Mouse (Mus musculus) heart, embryonic 14.5 days (tissue): Measurements from ENCODE around the gene Spast. TPM values are rescaled to one million over a fixed set of nuclear protein-coding genes. Genes with fewer than 3 reads are reported as not detected.

Experiments used
- ATAC-seq: fragments of 200-750 bp; cut with Nextera tagmentation; 2 replicates; pipeline ENCODE4 v1.8.0; 2017; ENCODE audit warnings: low read depth, moderate TSS enrichment; ENCODE audit not compliant: insufficient number of reproducible peaks, insufficient read depth, low FRiP score
- H3K27ac ChIP-seq, 2 experiments: fragments of 200-500 bp in 1 of 2; fragments of 300-500 bp in 1 of 2; sonication (generic) in 1 of 2; replicated peaks in 1 of 2; 2 replicates each; pipeline ENCODE4 v1.5.1; 2012 to 2014; ENCODE audit warnings: low read depth in 2 of 2, low read length in 2 of 2, control low read depth in 1 of 2, mild to moderate bottlenecking in 1 of 2, mixed read lengths in 1 of 2; ENCODE audit not compliant: control insufficient read depth in 1 of 2, insufficient read depth in 1 of 2
- H3K27me3 ChIP-seq: fragments of 300-500 bp; sonication (generic); 2 replicates; pipeline ENCODE4 v1.6.1; 2014; ENCODE audit warnings: mild to moderate bottlenecking, low read length, control low read depth; ENCODE audit not compliant: control insufficient read depth, insufficient read depth
- H3K36me3 ChIP-seq: fragments of 300-500 bp; sonication (generic); 2 replicates; pipeline ENCODE4 v1.6.1; 2014; ENCODE audit warnings: mild to moderate bottlenecking, control low read depth, low read length, mixed read lengths; ENCODE audit not compliant: control insufficient read depth, insufficient read depth
- H3K4me1 ChIP-seq, 2 experiments: fragments of 200-500 bp in 1 of 2; fragments of 300-500 bp in 1 of 2; sonication (generic) in 1 of 2; 2 replicates each; pipeline ENCODE4 v1.6.1; 2012 to 2014; ENCODE audit warnings: low read length in 2 of 2, control low read depth in 1 of 2, mixed read lengths in 1 of 2; ENCODE audit not compliant: control insufficient read depth in 2 of 2, insufficient read depth in 2 of 2
- H3K4me2 ChIP-seq: fragments of 300-500 bp; sonication (generic); 2 replicates; pipeline ENCODE4 v1.6.1; 2014; ENCODE audit warnings: mild to moderate bottlenecking, low read length
- H3K4me3 ChIP-seq, 2 experiments: fragments of 200-500 bp in 1 of 2; fragments of 300-500 bp in 1 of 2; sonication (generic) in 1 of 2; 2 replicates each; pipeline ENCODE4 v1.5.1; 2012 to 2014; ENCODE audit warnings: low read length in 2 of 2, mild to moderate bottlenecking in 2 of 2, control low read depth in 1 of 2, low read depth in 1 of 2, moderate library complexity in 1 of 2; ENCODE audit not compliant: control insufficient read depth in 1 of 2, insufficient read depth in 1 of 2
- H3K9ac ChIP-seq: fragments of 300-500 bp; sonication (generic); 2 replicates; pipeline ENCODE4 v1.6.1; 2014; ENCODE audit warnings: mild to moderate bottlenecking, low read length
- H3K9me3 ChIP-seq: fragments of 300-500 bp; sonication (generic); 2 replicates; pipeline ENCODE4 v1.6.1; 2016; ENCODE audit warnings: low read length, control low read depth; ENCODE audit not compliant: control insufficient read depth
- WGBS: fragments of 180-500 bp; shearing (Covaris S2); extraction: QIAGEN DNeasy Blood & Tissue Kit; methylation state at CpG from one replicate; pipeline ENCODE4 v1.1.7; 2014; 5-methylcytosine and 5-hydroxymethylcytosine counted together
- polyA plus RNA-seq: library from polyadenylated mRNA; unstranded; fragments of >200 nt; fragmentation: Nextera tagmentation; extraction: Ambion mirVana; gene quantifications from 2 replicates; pipeline ENCODE4 v1.2.1, GENCODE M21; 2014

Spast gene
- polyA plus RNA-seq, 1 experiment from 2014 or later, result 21.4 TPM

DNA sequence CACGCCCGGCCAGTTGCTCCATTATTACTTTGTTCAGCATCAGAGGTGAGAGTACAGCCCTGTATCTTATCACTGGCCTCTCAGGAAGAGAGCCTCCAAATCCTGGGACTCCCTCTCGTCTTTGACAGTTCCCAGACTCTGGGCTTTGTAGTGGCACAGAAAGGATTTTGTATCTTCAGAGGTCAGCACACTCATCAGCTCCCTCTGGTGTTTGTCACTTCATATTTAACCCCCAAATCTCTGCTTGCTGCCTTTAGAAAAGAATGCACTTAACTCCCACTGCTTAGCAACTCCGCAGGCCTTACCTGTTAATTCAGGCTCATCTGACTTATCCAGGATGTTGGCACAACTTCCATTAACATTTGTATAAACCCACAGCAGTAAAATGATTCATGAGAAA is 70.9 kb downstream of the Spast start:
- WGBS, result 29% methylated on average over 4 of the region's 4 CpGs
- Histone ChIP-seq H3K9me3 (no peaks in the 10 kb centered on the region), H3K4me1 (no peaks in the 10 kb centered on the region; a peak in 1 of 4 replicates), H3K4me2 (no peak overlapping the region), H3K36me3 (peaks cover 86% of the 10 kb centered on the region), H3K27me3 (no peaks in the 10 kb centered on the region), H3K4me3 (no peak overlapping the region), H3K27ac (no peak overlapping the region), H3K9ac (no peak overlapping the region)
- no peak for ATAC-seq

DNA sequence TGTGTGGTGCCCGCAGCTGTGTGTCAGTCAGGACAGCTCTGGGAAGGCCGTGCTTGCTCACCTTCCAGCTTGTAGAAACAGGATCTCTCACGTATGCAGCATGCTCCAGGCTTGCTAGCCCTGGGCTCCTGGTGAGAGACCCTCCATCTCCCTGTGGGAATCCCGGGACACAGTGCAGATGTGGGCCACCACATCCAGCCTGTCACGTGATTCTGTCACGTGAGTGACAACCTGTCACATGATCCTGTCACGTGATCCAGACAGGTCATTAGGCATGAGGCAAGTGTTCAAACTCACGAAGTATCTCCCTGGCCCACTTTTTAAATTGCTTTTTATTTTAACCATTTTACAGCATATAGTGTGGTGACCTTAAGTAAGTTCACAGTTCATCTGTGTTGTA is 74.5 kb downstream of the Spast start:
- Histone ChIP-seq H3K36me3 (peaks cover 92% of the 10 kb centered on the region), H3K4me1 (no peaks in the 10 kb centered on the region; a peak in 1 of 4 replicates), H3K9ac (no peak overlapping the region), H3K4me2 (no peak overlapping the region), H3K27me3 (no peaks in the 10 kb centered on the region), H3K4me3 (no peak overlapping the region), H3K9me3 (no peaks in the 10 kb centered on the region), H3K27ac (no peak overlapping the region)
- WGBS, result 89% methylated on average over 8 of the region's 8 CpGs
- no peak for ATAC-seq

DNA sequence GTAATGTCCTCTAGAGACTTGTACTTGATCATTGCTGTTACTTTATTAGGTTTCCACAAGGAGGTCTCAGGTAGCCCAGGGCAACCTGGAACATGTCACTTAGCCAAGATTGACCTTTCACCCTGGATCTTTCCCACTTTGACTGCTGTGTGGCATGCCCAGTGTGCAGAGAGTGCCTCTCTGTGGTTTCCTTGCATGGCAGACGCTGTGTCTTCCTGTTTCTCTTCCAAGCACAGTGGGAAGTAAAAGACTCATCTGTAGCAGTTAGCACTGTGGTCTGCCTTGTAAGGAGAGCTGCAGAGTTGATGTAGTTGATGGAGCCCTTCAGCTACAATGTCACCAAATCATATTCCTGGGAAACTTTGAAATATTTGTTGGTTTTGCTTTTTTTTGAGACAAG is 75.9 kb downstream of the Spast start:
- Histone ChIP-seq H3K9ac (no peak overlapping the region), H3K4me1 (no peaks in the 10 kb centered on the region), H3K9me3 (no peaks in the 10 kb centered on the region), H3K36me3 (peaks cover 91% of the 10 kb centered on the region), H3K27me3 (no peaks in the 10 kb centered on the region), H3K27ac (no peak overlapping the region), H3K4me2 (no peak overlapping the region), H3K4me3 (no peak overlapping the region)
- no peak for ATAC-seq
- WGBS, result 72% methylated on average over 1 of the region's 1 CpGs

DNA sequence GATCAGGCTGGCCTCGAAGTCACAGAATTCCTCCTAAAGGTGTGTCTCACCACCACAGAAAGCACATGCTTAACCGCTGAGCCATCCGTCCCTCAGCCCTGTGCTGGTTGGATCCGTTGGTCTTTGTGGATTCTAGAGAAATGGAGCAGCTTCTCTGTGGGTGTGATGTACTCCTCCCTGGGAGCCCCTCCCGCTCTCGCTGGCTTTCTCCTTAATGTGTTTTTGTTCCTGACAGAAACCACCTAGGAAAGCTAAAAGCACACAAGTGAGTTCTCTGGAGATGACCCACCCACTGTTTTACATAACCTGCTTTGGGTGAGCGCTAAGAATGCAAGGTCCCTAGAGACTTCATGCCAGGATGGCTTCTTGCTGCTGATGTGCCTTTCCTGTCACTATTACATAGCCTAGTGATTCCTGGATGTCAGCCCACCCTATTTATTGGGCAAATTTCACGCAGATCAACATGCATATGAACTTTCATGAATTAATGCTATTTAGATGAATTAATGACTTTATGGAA is 78.1 kb downstream of the Spast start:
- H3K9ac ChIP-seq, result no peak overlapping the region
- H3K4me3 ChIP-seq, result no peak overlapping the region
- no peaks in the 10 kb centered on the region for H3K9me3 ChIP-seq
- no peak overlapping the region for H3K27ac ChIP-seq
- 89% methylated on average over 8 of the region's 8 CpGs for WGBS
- H3K27me3 ChIP-seq, result no peaks in the 10 kb centered on the region
- no peak for ATAC-seq
- no peaks in the 10 kb centered on the region for H3K4me1 ChIP-seq
- H3K36me3 ChIP-seq, result peaks cover 89% of the 10 kb centered on the region
- H3K4me2 ChIP-seq, result no peak overlapping the region

DNA sequence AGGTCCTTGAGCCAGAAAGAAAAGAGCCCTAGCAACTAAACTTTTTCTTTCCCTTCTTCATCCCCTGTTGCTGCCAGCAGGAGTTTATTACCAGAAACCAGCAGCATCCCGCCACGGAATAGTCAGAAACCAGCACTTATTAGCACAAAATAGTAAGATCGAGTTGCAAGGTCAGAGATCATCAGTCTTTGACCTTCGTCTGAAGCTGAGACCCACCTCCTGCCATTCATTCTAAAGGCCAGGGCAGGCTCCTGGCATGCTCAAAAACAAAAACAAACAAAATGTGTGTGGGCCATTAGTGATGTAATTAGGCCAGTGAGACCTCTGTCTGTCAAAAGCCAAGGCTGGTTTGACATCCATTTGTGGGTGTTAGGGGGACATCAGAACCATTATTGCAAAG is 79.4 kb downstream of the Spast start:
- peaks cover 86% of the 10 kb centered on the region for H3K36me3 ChIP-seq
- 82% methylated on average over 4 of the region's 4 CpGs for WGBS

DNA sequence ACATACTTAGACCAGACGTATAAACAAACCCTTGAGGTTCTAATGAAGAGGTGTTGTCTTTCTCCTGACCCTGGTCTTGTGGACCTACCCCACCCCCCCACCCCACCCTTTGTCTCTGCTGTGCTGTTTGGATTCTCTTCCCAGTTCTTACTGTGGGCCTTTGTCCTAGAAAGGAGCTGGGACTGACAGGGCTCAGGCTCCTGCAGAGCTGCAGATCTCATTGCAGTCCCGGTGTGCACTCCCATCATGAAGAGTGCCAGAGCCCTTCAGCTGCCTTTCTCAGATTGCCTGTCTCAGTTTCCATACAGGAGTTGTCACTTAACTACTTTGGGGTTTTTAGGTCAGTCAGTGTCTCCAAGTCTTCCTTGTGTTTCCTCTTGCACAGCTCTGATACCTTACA is 81.9 kb downstream of the Spast start:
- Histone ChIP-seq H3K9me3 (no peaks in the 10 kb centered on the region), H3K36me3 (peaks cover 83% of the 10 kb centered on the region), H3K4me3 (no peak overlapping the region), H3K4me1 (peaks cover 0 to 6% of the 10 kb centered on the region in 2 experiments; a peak in 2 of 4 replicates), H3K27ac (no peak overlapping the region), H3K9ac (no peak overlapping the region), H3K27me3 (no peaks in the 10 kb centered on the region), H3K4me2 (no peak overlapping the region)
- WGBS, result 80% methylated on average over 2 of the region's 2 CpGs
- ATAC-seq, result no peak

More for the DNA sequence above, 79.4 kb downstream of the Spast start:
- Histone ChIP-seq H3K4me1 (no peaks in the 10 kb centered on the region), H3K9ac (no peak overlapping the region), H3K9me3 (no peaks in the 10 kb centered on the region), H3K4me3 (no peak overlapping the region), H3K27me3 (no peaks in the 10 kb centered on the region), H3K4me2 (no peak overlapping the region), H3K27ac (no peak overlapping the region)
- no peak for ATAC-seq

DNA sequence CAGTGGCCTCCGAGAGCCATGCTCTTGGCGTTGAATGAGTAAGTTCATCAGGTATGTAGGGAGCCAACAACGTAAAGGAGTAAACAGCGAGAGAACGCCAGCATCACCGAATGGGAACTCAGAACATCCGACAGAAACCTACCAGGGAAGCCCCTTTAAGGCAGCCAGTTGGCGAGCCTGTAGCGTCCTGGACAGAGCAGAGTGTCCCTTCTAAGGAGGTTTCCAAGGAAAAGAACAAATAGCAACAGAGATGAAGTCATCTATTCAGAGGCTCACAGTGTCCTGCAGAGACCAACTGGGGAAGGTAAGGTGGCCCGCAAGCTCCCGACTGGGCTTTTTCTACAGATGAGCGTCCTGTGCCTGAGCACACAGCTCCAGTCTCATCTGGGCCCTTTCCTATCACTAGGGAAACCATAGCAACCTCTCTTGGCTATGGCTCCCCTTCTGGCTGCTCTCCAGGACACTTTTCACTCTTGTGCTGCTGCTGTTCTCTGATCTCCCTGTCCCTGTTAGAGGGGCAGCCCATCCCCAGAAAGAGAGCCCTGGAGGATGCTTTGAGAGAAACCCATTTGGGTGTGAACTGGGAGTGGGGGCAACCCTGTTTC is 85.7 kb downstream of the Spast start:
- H3K4me3 ChIP-seq, result no peak overlapping the region
- 73% methylated on average over 12 of the region's 12 CpGs for WGBS
- H3K36me3 ChIP-seq, result peaks cover 67% of the 10 kb centered on the region
- no peaks in the 10 kb centered on the region for H3K27me3 ChIP-seq
- no peak overlapping the region for H3K27ac ChIP-seq
- H3K9ac ChIP-seq, result no peak overlapping the region
- H3K4me1 ChIP-seq, result peaks cover 0 to 6% of the 10 kb centered on the region in 2 experiments; a peak in 2 of 4 replicates
- 0 out of 2 replicates have a peak, but pooled peaks cover 3% of the 10 kb centered on the region for H3K9me3 ChIP-seq
- no peak overlapping the region for H3K4me2 ChIP-seq
- ATAC-seq, result peak; percentile 59

DNA sequence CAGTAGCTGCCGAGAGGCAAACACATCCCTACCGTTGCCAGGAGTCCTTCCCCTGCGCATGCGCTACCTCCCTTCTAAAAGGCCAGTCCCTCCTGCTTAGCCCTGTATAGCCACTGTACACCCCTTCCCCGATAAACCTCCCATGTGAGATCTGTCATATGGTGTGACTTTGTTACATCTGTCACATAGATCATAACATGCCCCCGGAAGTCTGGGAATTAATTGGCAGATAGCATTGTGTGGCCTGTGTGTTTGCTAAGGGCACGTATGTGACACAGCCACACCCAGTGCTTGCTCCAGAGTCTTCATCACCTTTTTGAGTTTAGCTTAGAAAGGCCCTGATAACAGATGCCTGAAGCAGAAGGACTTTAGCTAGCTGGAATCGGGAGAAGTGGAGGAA is 91.3 kb downstream of the Spast start:
- no peaks in the 10 kb centered on the region for H3K27me3 ChIP-seq
- ATAC-seq, result no peak
- H3K27ac ChIP-seq, result peak overlapping the region in 1 of 2 experiments; percentile 10; a peak in 1 of 4 replicates
- no peak overlapping the region for H3K9ac ChIP-seq
- H3K4me3 ChIP-seq, result no peak overlapping the region
- peaks cover 8 to 13% of the 10 kb centered on the region in 2 experiments for H3K4me1 ChIP-seq
- WGBS, result 62% methylated on average over 8 of the region's 8 CpGs
- 0 out of 2 replicates have a peak, but pooled peaks cover 3% of the 10 kb centered on the region for H3K9me3 ChIP-seq
- peaks cover 22% of the 10 kb centered on the region for H3K36me3 ChIP-seq
- H3K4me2 ChIP-seq, result no peak overlapping the region
